Mouse (Mus musculus): ENCODE results near the gene Grin2a. TPM values are rescaled to one million over a fixed set of nuclear protein-coding genes. Genes with fewer than 3 reads are reported as not detected.

The Grin2a gene
- polyA plus RNA-seq (2017; shearing (Covaris generic)): not detected

GRCm38 (mm10) chr16:9994951-9995813 is at the start of gene Grin2a:
Grin2a (minus strand) TSS chr16:9995560.
- ATAC-seq: no peak

- no peak for ATAC-seq
Observed at GRCm38 (mm10) chr16:10035582-10036215, 40.3 kb upstream of the Grin2a start.

- ATAC-seq: no peak
Observed at GRCm38 (mm10) chr16:10033416-10033979, 38.1 kb upstream of the Grin2a start.

- ATAC-seq: no peak
Observed at GRCm38 (mm10) chr16:10031891-10032290, 36.5 kb upstream of the Grin2a start.

- no peak for ATAC-seq
Observed at GRCm38 (mm10) chr16:10026741-10027140, 31.4 kb upstream of the Grin2a start.

GRCm38 (mm10) chr16:10009743-10010142 is 14.4 kb upstream of the Grin2a start:
- no peak for ATAC-seq

- ATAC-seq: no peak
Observed at GRCm38 (mm10) chr16:10005606-10006005, 10.2 kb upstream of the Grin2a start.

- ATAC-seq: no peak
Observed at GRCm38 (mm10) chr16:10004096-10004495, 8.7 kb upstream of the Grin2a start.

- no peak for ATAC-seq
Observed at GRCm38 (mm10) chr16:10003001-10003400, 7.6 kb upstream of the Grin2a start.

- no peak for ATAC-seq
Observed at GRCm38 (mm10) chr16:10001601-10002000, 6.2 kb upstream of the Grin2a start.

GRCm38 (mm10) chr16:9999926-10000325 is 4.6 kb upstream of the Grin2a start:
- no peak for ATAC-seq

- no peak for ATAC-seq
Observed at GRCm38 (mm10) chr16:9997931-9998330, 2.6 kb upstream of the Grin2a start.

- no peak for ATAC-seq
Observed at GRCm38 (mm10) chr16:9995814-9996210, 452 bp upstream of the Grin2a start.

- ATAC-seq: no peak
Observed at GRCm38 (mm10) chr16:9994041-9994950, 1.1 kb downstream of the Grin2a start.

GRCm38 (mm10) chr16:9993255-9994040 is 1.9 kb downstream of the Grin2a start:
- no peak for ATAC-seq

- no peak for ATAC-seq
Observed at GRCm38 (mm10) chr16:9992773-9993221, 2.6 kb downstream of the Grin2a start.

- no peak for ATAC-seq
Observed at GRCm38 (mm10) chr16:9992076-9992772, 3.1 kb downstream of the Grin2a start.

GRCm38 (mm10) chr16:9985041-9985440 is 10.3 kb downstream of the Grin2a start:
- ATAC-seq: no peak

- ATAC-seq: no peak
Observed at GRCm38 (mm10) chr16:9980641-9981040, 14.7 kb downstream of the Grin2a start.

- ATAC-seq: no peak
Observed at GRCm38 (mm10) chr16:9978173-9978572, 17.2 kb downstream of the Grin2a start.

- ATAC-seq: no peak
Observed at GRCm38 (mm10) chr16:9972705-9973104, 22.7 kb downstream of the Grin2a start.
